Mouse (Mus musculus): ENCODE data around the gene Gm48551.

DNA sequence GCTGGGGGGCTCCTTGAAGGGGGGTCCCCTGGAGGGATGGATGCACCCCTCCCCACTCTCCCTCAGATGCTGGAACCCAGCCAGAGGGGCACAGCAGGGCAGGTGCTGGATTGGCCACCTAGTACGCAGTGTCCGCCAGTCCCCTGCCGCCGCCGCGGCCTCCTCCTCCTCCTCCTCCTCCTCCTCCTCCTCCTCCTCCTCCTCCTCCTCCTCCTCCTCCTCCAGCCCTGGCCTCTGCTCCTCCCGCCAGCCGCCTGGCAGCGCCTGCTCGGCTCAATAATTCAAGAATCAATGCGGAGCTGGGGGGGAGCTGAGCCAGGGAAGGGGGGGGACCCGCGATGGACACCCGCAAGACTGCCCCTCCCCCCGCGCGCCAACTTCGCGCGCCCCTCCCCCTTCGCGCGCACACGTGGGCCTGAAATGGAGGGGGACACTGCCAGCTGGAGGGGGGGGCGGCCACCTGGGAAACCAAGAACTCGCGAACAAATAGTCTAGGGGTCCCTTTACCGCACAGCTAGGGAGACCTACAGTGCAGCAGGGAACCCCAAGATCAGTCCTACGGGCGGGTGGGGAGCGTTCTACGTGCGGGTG, 41.9 kb downstream of the Gm48551 start:
- TF ChIP-seq POLR2A (IDR thresholded peaks at IDR 0.05; ENCODE audit: extremely low read depth, insufficient read depth, low read length) (no peak), CTCF (IDR thresholded peaks at IDR 0.05; ENCODE audit: extremely low read depth, insufficient read depth, low read length) (no peak)
